Mouse (Mus musculus) midbrain, postnatal 0 days (tissue): ENCODE data around the gene Igfbp6. TPM values are rescaled to one million over a fixed set of nuclear protein-coding genes. Genes with fewer than 3 reads are reported as not detected.

ENCODE experiments used
- ATAC-seq: fragments of 200-750 bp; cut with Nextera tagmentation; 2 replicates; pipeline ENCODE4 v1.8.0; 2017; ENCODE audit warnings: moderate number of reproducible peaks, mild to moderate bottlenecking, moderate TSS enrichment, moderate library complexity; ENCODE audit not compliant: low FRiP score
- DNase-seq: peaks from one replicate; pipeline ENCODE4 v3.0.0-alpha.2; 2015; ENCODE audit warnings: low spot score
- H3K27ac ChIP-seq: fragments of 300-500 bp; sonication (generic); 2 replicates; pipeline ENCODE4 v1.5.1; 2014; ENCODE audit warnings: low read depth, mild to moderate bottlenecking, low read length, mixed read lengths
- H3K27me3 ChIP-seq: fragments of 300-500 bp; sonication (generic); 2 replicates; pipeline ENCODE4 v1.6.1; 2014; ENCODE audit warnings: low read length, control low read depth, mixed read lengths; ENCODE audit not compliant: insufficient read depth
- H3K36me3 ChIP-seq: fragments of 300-500 bp; sonication (generic); 2 replicates; pipeline ENCODE4 v1.6.1; 2014; ENCODE audit warnings: low read length, control low read depth, mixed read lengths; ENCODE audit not compliant: insufficient read depth
- H3K4me1 ChIP-seq: fragments of 300-500 bp; sonication (generic); 2 replicates; pipeline ENCODE4 v1.6.1; 2014; ENCODE audit warnings: mild to moderate bottlenecking, control low read depth, antibody characterized with exemption, low read length, mixed read lengths; ENCODE audit not compliant: insufficient read depth
- H3K4me2 ChIP-seq: fragments of 300-500 bp; sonication (generic); 2 replicates; pipeline ENCODE4 v1.6.1; 2014; ENCODE audit warnings: low read depth, mild to moderate bottlenecking, low read length, mixed read lengths; ENCODE audit not compliant: poor library complexity, severe bottlenecking
- H3K4me3 ChIP-seq: fragments of 300-500 bp; sonication (generic); 2 replicates; pipeline ENCODE4 v1.5.1; 2014; ENCODE audit warnings: low read depth, mild to moderate bottlenecking, low read length, moderate library complexity
- H3K9ac ChIP-seq: fragments of 300-500 bp; sonication (generic); replicated peaks from 2 replicates; pipeline ENCODE4 v1.6.1; 2014; ENCODE audit warnings: mild to moderate bottlenecking, low read length, moderate library complexity, mixed read lengths; ENCODE audit not compliant: poor library complexity, severe bottlenecking
- H3K9me3 ChIP-seq: fragments of 300-500 bp; sonication (generic); 2 replicates; pipeline ENCODE4 v1.6.1; 2016; ENCODE audit warnings: low read length, control low read depth
- CTCF ChIP-seq: IDR thresholded peaks from 2 replicates; pipeline ENCODE4 v1.5.1; 2016; ENCODE audit warnings: antibody characterized with exemption, mild to moderate bottlenecking
- WGBS: fragments of 180-500 bp; shearing (Covaris S2); extraction: QIAGEN DNeasy Blood & Tissue Kit; methylation state at CpG from one replicate; pipeline ENCODE4 v1.1.7; 2014; 5-methylcytosine and 5-hydroxymethylcytosine counted together
- polyA plus RNA-seq: library from polyadenylated mRNA; unstranded; fragments of >200 nt; fragmentation: Nextera tagmentation; extraction: Ambion mirVana; gene quantifications from 2 replicates; pipeline ENCODE4 v1.2.1, GENCODE M21; 2015
- total RNA-seq: library from RNA; depleted of rRNA; stranded (reverse); fragments of >200 nt; gene quantifications from 2 replicates; pipeline ENCODE4 v1.2.3, GENCODE M21; 2014

Gene Igfbp6
- total and polyA plus RNA-seq, 2 experiments from 2014 or later: 9.9 to 13.6 TPM

DNA sequence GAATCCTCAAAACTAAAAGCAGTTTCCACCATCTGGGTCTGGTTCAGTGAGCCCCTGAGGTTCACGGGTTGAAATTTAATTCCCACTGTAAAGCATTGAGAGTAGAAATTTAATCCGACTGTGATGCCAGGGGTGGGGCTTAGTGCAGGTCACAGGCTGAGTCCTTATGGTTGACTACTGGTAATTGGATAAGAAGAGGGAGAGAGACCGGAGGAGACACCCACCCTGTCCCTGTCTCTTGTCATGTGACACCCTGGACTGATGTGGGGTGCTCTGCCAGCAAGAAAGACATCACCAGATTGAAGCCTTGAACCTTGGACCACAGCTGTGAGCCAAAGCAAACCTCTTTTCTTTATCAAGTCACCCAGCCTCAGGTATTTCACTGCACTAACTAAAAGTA, 38.9 kb downstream of the Igfbp6 start:
- DNase-seq (no peak), ATAC-seq (no peak)
- 77% methylated on average over 3 of the region's 3 CpGs for WGBS
- Histone ChIP-seq H3K4me3 (no peak overlapping the region), H3K27ac (no peak overlapping the region), H3K4me2 (no peak overlapping the region), H3K27me3 (no peaks in the 10 kb centered on the region), H3K9me3 (no peaks in the 10 kb centered on the region), H3K4me1 (no peaks in the 10 kb centered on the region), H3K36me3 (peaks cover 4% of the 10 kb centered on the region), H3K9ac (no peak overlapping the region)
- TF ChIP-seq CTCF: no peak

DNA sequence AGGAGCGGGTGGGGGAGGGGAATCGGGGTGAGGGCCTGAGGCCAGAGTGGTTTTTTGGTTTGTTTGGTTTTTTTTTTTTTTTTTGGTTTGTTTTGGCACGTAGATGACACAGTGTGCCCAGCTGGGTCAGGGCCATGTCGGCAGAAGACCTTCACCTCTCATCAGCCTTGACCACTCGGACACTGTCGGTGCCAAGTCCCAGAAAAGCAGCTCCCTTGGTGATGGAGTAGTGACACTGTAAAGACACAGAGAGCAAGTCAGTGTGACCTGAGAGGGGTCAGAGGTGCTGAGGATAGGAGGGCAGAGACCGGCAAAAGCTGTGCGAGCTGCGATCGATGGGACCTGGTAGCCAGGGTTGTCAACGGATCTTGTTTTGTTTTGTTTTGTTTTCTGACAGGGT, 42.1 kb downstream of the Igfbp6 start:
- no peaks in the 10 kb centered on the region for H3K4me1 ChIP-seq
- no peak overlapping the region for H3K27ac ChIP-seq
- no peaks in the 10 kb centered on the region; the same call in 1 of the 2 replicates for H3K36me3 ChIP-seq
- DNase-seq (no peak), ATAC-seq (no peak)
- WGBS: 84% methylated on average over 11 of the region's 11 CpGs
- TF ChIP-seq CTCF: no peak
- no peaks in the 10 kb centered on the region for H3K27me3 ChIP-seq
- H3K4me3 ChIP-seq: no peak overlapping the region
- no peaks in the 10 kb centered on the region for H3K9me3 ChIP-seq
- no peak overlapping the region for H3K4me2 ChIP-seq
- H3K9ac ChIP-seq: no peak overlapping the region

DNA sequence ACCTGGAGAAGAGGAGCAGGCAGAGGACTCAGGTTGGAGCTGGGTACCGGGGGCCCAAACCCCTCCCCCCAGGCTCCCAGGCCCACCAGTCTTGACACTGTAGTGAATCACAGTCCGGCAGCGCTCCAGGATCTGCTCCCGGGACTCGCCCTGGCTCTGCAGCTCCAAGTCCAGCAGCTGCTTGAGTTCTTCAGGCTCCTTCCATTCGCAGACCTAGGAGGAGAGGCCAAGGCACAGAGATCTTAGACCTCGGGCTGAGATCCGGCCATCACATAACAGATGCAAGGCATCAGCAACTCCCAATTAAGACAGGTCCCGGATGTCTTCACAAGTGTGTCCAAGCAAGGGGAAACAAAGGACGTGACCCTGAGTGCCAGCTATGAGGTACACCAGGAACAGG, 43.9 kb downstream of the Igfbp6 start:
- H3K27me3 ChIP-seq: no peaks in the 10 kb centered on the region
- H3K4me2 ChIP-seq: no peak overlapping the region
- ATAC-seq: no peak
- H3K36me3 ChIP-seq: no peaks in the 10 kb centered on the region; the same call in 1 of the 2 replicates
- 93% methylated on average over 10 of the region's 10 CpGs for WGBS
- no peak overlapping the region for H3K9ac ChIP-seq
- H3K4me1 ChIP-seq: no peaks in the 10 kb centered on the region
- TF ChIP-seq CTCF: no peak
- H3K9me3 ChIP-seq: no peaks in the 10 kb centered on the region
- H3K27ac ChIP-seq: no peak overlapping the region
- no peak for DNase-seq
- no peak overlapping the region for H3K4me3 ChIP-seq

DNA sequence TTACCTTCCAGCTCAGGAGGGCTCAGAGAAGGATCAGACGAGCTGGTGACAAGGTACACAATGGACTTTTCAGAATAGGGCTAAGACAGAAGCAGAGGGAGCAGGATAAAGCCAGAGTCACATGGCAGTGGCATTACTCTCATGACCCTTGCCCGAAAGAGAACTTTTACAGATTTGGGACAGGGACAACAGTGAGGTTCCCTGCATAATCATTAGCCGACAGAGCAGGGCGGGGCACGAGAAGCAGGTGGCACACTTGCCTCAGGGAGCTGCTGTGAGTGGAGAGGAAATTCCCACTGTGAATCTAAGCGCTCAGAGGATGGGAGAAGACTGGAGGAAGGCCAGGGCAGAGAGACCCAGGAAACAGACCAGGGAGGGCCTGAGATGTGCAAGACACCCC, 44.7 kb downstream of the Igfbp6 start:
- 60% methylated on average over 6 of the region's 6 CpGs for WGBS
- Histone ChIP-seq H3K4me1 (no peaks in the 10 kb centered on the region), H3K9me3 (no peaks in the 10 kb centered on the region), H3K27ac (no peak overlapping the region), H3K4me3 (no peak overlapping the region), H3K27me3 (no peaks in the 10 kb centered on the region), H3K9ac (no peak overlapping the region), H3K36me3 (no peaks in the 10 kb centered on the region; the same call in 1 of the 2 replicates), H3K4me2 (no peak overlapping the region)
- ATAC-seq (no peak), DNase-seq (no peak)
- TF ChIP-seq CTCF: no peak

DNA sequence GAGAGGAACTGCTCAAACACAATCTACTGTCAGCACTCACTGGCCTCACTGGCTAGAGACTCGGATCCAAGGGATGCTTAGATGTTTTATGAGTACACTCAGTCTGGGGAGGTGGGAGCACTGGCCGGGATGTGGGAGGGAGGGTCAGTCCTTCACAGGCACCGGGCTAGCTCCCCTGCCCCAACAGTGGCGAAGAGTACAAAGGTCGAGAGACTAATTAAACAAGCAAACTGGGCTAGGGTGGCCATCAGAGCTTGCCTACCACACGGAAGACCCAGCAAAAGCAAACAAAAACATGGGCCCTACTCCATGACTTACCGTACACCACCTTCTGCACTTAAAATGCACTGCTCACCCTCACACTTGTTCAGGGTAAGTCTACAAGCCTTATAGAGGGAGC, 47.5 kb downstream of the Igfbp6 start:
- ATAC-seq: no peak
- H3K4me3 ChIP-seq: no peak overlapping the region
- no peak for DNase-seq
- no peak for TF ChIP-seq CTCF
- H3K9ac ChIP-seq: no peak overlapping the region
- no peak overlapping the region for H3K4me2 ChIP-seq
- no peaks in the 10 kb centered on the region for H3K9me3 ChIP-seq
- H3K27me3 ChIP-seq: no peaks in the 10 kb centered on the region
- H3K4me1 ChIP-seq: no peaks in the 10 kb centered on the region
- no peak overlapping the region for H3K27ac ChIP-seq
- 84% methylated on average over 7 of the region's 7 CpGs for WGBS
- no peaks in the 10 kb centered on the region for H3K36me3 ChIP-seq

DNA sequence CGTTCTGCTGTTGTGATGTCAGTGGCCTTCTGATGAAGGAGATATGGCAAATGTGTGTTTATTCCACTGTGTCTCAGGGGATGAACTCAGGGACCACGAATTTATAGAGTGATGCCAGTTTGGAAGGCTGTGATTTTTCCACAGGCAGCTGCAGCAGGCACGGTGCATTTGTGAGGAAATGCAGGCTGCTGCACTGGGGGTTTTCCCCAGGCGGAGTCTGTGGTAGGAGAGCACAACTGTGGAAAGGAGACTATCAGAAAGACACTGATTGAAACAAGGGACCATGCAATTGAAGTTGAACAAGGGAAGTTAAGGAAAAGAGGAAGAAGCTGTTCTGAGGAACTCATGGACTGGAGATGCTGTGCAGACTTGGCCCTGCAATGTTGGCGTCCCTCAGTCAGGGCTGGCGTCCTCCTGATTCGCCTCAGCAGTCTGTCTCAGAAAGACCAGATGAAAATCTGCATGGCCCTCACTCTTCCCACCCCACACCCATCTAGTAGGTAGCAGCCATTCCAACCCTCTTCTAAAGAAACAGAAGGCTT, 48.2 kb downstream of the Igfbp6 start:
- Histone ChIP-seq H3K27me3 (no peaks in the 10 kb centered on the region), H3K9me3 (no peaks in the 10 kb centered on the region), H3K4me1 (no peaks in the 10 kb centered on the region), H3K9ac (no peak overlapping the region), H3K4me3 (no peak overlapping the region), H3K36me3 (no peaks in the 10 kb centered on the region), H3K27ac (no peak overlapping the region), H3K4me2 (no peak overlapping the region)
- ATAC-seq: no peak
- 82% methylated on average over 7 of the region's 7 CpGs for WGBS
- TF ChIP-seq CTCF: no peak
- no peak for DNase-seq
